Mouse (Mus musculus) stomach, embryonic 14.5 days (tissue): ENCODE results near the gene Rabep1. TPM values are rescaled to one million over a fixed set of nuclear protein-coding genes. Genes with fewer than 3 reads are reported as not detected.
"Not testable (repeated sequence)": the region's sequence is repeated elsewhere in the genome, so short reads cannot be mapped to it uniquely, and the experiment has no call there.

Source experiments
- ATAC-seq: fragments of 200-750 bp; cut with Nextera tagmentation; 2 replicates; pipeline ENCODE4 v1.8.0; 2017; ENCODE audit warnings: low read depth, moderate TSS enrichment; ENCODE audit not compliant: insufficient number of reproducible peaks, insufficient read depth, low FRiP score
- H3K27ac ChIP-seq: fragments of 300-500 bp; sonication (generic); 2 replicates; pipeline ENCODE4 v1.5.1; 2014; ENCODE audit warnings: mild to moderate bottlenecking, low read length, moderate library complexity, mixed read lengths
- H3K27me3 ChIP-seq: fragments of 300-500 bp; sonication (generic); 2 replicates; pipeline ENCODE4 v1.6.1; 2014; ENCODE audit warnings: low read length, control low read depth, mixed read lengths; ENCODE audit not compliant: control insufficient read depth, insufficient read depth
- H3K36me3 ChIP-seq: fragments of 300-500 bp; sonication (generic); 2 replicates; pipeline ENCODE4 v1.6.1; 2014; ENCODE audit warnings: mild to moderate bottlenecking, control low read depth, low read length, moderate library complexity, mixed read lengths; ENCODE audit not compliant: control insufficient read depth, insufficient read depth
- H3K4me1 ChIP-seq: fragments of 300-500 bp; sonication (generic); 2 replicates; pipeline ENCODE4 v1.6.1; 2014; ENCODE audit warnings: low read length, control low read depth, mixed read lengths; ENCODE audit not compliant: control insufficient read depth, insufficient read depth
- H3K4me2 ChIP-seq: fragments of 300-500 bp; sonication (generic); replicated peaks from 2 replicates; pipeline ENCODE4 v1.6.1; 2014; ENCODE audit warnings: low read depth, low read length, control low read depth
- H3K4me3 ChIP-seq: fragments of 300-500 bp; sonication (generic); 2 replicates; pipeline ENCODE4 v1.5.1; 2014; ENCODE audit warnings: low read depth, low read length, control low read depth
- H3K9ac ChIP-seq: fragments of 300-500 bp; sonication (generic); replicated peaks from 2 replicates; pipeline ENCODE4 v1.6.1; 2014; ENCODE audit warnings: low read depth, mild to moderate bottlenecking, control low read depth, low read length, moderate library complexity, mixed read lengths
- H3K9me3 ChIP-seq: fragments of 300-500 bp; sonication (generic); 2 replicates; pipeline ENCODE4 v1.6.1; 2016; ENCODE audit warnings: low read depth, low read length, control low read depth; ENCODE audit not compliant: control insufficient read depth
- WGBS: fragments of 180-500 bp; shearing (Covaris S2); extraction: QIAGEN DNeasy Blood & Tissue Kit; methylation state at CpG from one replicate; pipeline ENCODE4 v1.1.7; 2014; 5-methylcytosine and 5-hydroxymethylcytosine counted together
- polyA plus RNA-seq: library from polyadenylated mRNA; unstranded; fragments of >200 nt; fragmentation: Nextera tagmentation; extraction: Ambion mirVana; gene quantifications from 2 replicates; pipeline ENCODE4 v1.2.1, GENCODE M21; 2014

Rabep1 gene
- polyA plus RNA-seq, 1 experiment from 2014 or later, result 33.1 TPM

DNA sequence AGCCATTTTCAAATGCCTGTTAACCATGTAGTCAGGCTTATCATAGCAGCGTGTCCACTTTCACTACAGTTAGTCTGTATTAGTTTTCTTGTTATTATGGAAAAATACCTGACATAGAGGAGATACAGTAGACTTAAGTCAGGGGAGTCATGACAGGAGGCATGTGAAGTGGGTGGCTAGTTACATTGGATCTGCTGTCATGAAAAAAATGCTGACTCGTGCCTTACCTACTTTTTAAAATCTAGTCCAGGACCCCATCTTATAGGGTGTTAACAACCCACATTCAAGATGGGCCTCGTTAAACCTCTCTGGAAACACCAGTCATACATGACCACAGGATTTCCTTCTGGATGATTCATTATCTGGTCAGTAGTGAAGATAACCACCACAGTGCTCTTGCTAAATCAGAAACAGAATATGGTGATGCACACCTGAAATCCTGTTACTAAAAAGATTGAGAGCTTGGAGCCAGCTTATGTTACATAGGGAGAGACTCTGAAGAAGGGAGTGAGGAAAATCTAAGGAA lies 38.4 kb downstream of the Rabep1 start:
- peaks cover 10% of the 10 kb centered on the region for H3K36me3 ChIP-seq
- H3K4me2 ChIP-seq, result no peak overlapping the region
- H3K4me3 ChIP-seq, result no peak overlapping the region
- H3K27ac ChIP-seq, result no peak overlapping the region
- no peaks in the 10 kb centered on the region for H3K9me3 ChIP-seq
- 96% methylated on average over 3 of the region's 3 CpGs for WGBS
- no peaks in the 10 kb centered on the region for H3K4me1 ChIP-seq
- no peak for ATAC-seq
- H3K27me3 ChIP-seq, result no peaks in the 10 kb centered on the region
- no peak overlapping the region for H3K9ac ChIP-seq

DNA sequence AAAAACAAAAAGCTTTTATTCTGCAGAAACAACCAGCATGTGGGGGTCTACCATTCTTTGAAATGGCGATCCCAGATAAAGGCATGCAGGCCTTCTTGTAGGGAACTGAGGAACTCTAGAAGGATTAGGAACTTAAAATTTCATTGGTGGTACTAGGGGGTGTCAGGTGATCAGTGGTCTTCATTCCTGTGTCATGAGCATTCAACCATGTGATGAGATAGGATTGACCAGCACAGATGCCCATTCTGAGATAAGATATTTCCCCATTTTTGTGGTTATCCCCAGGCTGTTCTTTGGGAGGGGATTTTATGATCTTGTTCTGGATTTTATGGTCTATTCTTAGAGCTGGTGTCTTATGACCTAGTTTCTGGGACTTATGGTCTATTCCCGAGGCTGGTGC lies 46.1 kb downstream of the Rabep1 start:
- Histone ChIP-seq H3K9me3 (no peaks in the 10 kb centered on the region), H3K27me3 (no peaks in the 10 kb centered on the region), H3K4me2 (no peak overlapping the region), H3K9ac (no peak overlapping the region), H3K4me3 (no peak overlapping the region), H3K27ac (no peak overlapping the region), H3K36me3 (peaks cover 14% of the 10 kb centered on the region; the same call in 1 of the 2 replicates), H3K4me1 (no peaks in the 10 kb centered on the region)
- WGBS, result 98% methylated on average over 2 of the region's 2 CpGs
- ATAC-seq, result no peak

DNA sequence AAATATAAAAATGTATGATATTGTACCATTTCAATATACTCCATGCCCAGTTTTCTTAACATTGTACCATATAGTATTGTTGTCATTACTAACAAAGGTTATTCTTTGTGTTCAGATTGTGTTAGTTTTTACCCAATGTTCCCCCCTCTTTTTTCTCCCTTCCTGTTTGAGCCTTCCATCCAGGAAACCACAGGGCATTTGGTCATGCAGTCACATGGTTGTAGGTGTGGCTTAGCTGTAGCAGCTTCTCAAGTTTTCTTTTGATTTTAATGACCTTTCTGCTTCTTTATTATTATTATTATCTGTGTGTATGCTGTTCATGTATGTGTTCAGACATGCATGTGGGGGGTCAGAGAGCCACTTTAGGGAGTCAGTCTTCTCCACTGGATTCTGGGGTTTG lies 47.0 kb downstream of the Rabep1 start:
- no peak overlapping the region for H3K9ac ChIP-seq
- H3K27ac ChIP-seq, result no peak overlapping the region
- no peaks in the 10 kb centered on the region for H3K4me1 ChIP-seq
- no peaks in the 10 kb centered on the region for H3K9me3 ChIP-seq
- H3K36me3 ChIP-seq, result peaks cover 12% of the 10 kb centered on the region; the same call in 1 of the 2 replicates
- no peak for ATAC-seq
- no peaks in the 10 kb centered on the region for H3K27me3 ChIP-seq
- no peak overlapping the region for H3K4me2 ChIP-seq
- no peak overlapping the region for H3K4me3 ChIP-seq

DNA sequence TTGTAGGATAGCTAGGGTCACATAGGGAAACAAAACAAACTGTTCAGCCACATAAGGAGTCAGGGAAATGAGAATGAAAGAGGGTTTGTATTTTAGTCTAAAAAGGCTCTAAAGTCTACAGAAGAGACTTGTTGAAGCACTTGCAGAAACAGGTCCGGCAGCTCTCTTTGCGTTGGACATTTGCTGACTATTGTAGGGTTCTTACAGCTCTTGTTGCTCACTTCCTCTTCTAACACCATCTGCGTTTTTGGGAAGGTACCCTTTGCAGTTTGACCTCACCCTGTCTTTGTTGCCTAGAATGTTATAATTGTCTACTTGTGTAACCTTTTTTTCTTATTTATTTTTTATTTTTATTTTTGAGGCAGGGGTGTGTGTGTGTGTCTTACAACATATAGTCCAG lies 53.1 kb downstream of the Rabep1 start:
- Histone ChIP-seq H3K27ac (no peak overlapping the region), H3K9ac (no peak overlapping the region), H3K4me2 (no peak overlapping the region), H3K36me3 (peaks cover 15% of the 10 kb centered on the region; the same call in 1 of the 2 replicates), H3K9me3 (no peaks in the 10 kb centered on the region), H3K4me1 (no peaks in the 10 kb centered on the region), H3K4me3 (no peak overlapping the region), H3K27me3 (no peaks in the 10 kb centered on the region)
- 85% methylated on average over 3 of the region's 3 CpGs for WGBS
- ATAC-seq, result no peak

DNA sequence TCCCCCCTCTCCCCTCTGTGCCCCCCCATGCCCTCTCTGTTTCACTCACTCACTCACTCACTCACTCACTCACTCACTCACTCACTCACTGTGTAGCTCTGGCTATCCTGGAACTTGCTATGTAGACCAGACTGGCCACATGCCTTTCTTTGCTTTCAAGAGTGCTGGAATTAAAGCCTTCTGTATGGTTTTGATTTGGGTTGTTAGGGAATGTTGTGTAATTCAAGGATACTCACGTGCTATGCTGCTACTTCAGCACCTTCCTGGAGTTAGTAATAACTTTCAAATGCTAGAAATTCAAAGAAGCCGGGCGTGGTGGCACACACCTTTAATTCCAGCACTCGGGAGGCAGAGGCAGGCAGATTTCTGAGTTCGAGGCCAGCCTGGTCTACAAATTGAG lies 53.6 kb downstream of the Rabep1 start:
- not testable (repeated sequence) for H3K9ac ChIP-seq, H3K4me3 ChIP-seq, H3K4me2 ChIP-seq, H3K9me3 ChIP-seq, ATAC-seq, H3K4me1 ChIP-seq, H3K27me3 ChIP-seq, H3K27ac ChIP-seq
- 94% methylated on average over 5 of the region's 5 CpGs for WGBS
- peaks cover 15% of the 10 kb centered on the region; the same call in 1 of the 2 replicates for H3K36me3 ChIP-seq

DNA sequence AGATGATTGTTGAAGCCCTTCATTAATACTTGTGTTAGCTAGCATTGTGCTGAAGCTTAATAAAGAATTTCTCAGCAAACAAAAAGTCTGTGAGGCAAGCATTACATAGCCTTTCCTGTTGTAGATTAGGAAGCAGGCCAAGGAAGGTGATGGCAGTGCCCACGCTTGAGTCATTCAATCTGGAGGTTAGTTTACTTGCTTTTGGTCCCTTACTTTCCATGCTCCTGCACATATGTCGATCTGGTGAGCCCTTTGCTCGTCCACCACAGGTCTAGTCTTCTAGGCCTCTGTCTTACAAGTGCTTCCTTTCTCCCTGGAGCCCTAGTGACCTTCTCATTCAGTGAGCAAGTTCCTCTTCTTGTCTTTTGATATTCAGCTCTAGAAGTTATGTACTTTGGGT lies 62.1 kb downstream of the Rabep1 start:
- H3K36me3 ChIP-seq, result peaks cover 18% of the 10 kb centered on the region
- no peak overlapping the region for H3K4me2 ChIP-seq
- no peak overlapping the region for H3K4me3 ChIP-seq
- no peaks in the 10 kb centered on the region for H3K27me3 ChIP-seq
- no peak overlapping the region for H3K9ac ChIP-seq
- WGBS, result 89% methylated on average over 3 of the region's 3 CpGs
- H3K9me3 ChIP-seq, result no peaks in the 10 kb centered on the region
- no peak for ATAC-seq
- H3K4me1 ChIP-seq, result no peaks in the 10 kb centered on the region
- no peak overlapping the region for H3K27ac ChIP-seq

DNA sequence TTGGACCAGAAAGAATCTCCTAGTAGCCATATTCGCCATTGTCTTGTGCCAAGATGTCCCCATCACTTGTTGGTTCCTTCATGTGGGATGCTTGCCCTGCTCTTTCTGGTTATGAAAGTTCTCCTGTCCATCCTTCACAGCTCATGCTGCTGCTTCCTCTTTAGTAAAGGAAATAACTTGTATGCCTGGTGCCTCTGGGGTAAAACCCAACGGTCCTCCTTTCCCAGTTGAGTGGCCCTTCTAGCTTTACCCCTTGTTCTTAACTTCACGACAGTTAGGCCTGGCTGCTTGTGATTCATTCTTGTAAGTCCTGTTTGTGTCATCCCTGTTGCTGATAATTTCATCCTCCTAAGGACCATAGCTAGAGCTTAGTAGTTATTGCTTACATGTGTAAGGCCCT lies 66.7 kb downstream of the Rabep1 start:
- H3K36me3 ChIP-seq, result peaks cover 15% of the 10 kb centered on the region
- no peak for ATAC-seq
- no peaks in the 10 kb centered on the region for H3K27me3 ChIP-seq
- no peaks in the 10 kb centered on the region for H3K4me1 ChIP-seq
- no peak overlapping the region for H3K9ac ChIP-seq
- no peak overlapping the region for H3K4me2 ChIP-seq
- H3K27ac ChIP-seq, result no peak overlapping the region
- 94% methylated on average over 3 of the region's 3 CpGs for WGBS
- no peak overlapping the region for H3K4me3 ChIP-seq
- H3K9me3 ChIP-seq, result no peaks in the 10 kb centered on the region

DNA sequence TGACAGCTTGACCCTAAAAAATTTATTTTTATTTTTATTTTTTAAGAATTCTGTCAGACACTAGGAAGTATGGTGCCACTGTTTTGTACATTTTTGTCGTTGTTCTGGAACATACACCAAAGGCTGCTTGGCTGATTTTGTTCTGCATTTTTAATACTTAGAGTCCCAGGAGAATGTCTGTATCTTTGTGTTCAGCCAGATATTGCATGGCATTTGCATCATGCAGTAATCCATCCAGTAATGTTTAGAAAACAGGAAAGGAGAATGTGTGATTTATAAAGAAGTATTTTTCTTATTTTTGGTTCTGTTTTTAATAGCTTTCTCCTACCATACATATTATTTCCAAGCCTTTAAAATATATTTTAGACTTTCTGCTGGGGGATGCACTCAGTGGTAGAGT lies 67.3 kb downstream of the Rabep1 start:
- no peaks in the 10 kb centered on the region for H3K27me3 ChIP-seq
- H3K9ac ChIP-seq, result no peak overlapping the region
- no peak overlapping the region for H3K4me3 ChIP-seq
- H3K4me2 ChIP-seq, result no peak overlapping the region
- 94% methylated on average over 1 of the region's 1 CpGs for WGBS
- H3K27ac ChIP-seq, result no peak overlapping the region
- ATAC-seq, result no peak
- peaks cover 15% of the 10 kb centered on the region for H3K36me3 ChIP-seq
- no peaks in the 10 kb centered on the region for H3K4me1 ChIP-seq
- no peaks in the 10 kb centered on the region for H3K9me3 ChIP-seq

DNA sequence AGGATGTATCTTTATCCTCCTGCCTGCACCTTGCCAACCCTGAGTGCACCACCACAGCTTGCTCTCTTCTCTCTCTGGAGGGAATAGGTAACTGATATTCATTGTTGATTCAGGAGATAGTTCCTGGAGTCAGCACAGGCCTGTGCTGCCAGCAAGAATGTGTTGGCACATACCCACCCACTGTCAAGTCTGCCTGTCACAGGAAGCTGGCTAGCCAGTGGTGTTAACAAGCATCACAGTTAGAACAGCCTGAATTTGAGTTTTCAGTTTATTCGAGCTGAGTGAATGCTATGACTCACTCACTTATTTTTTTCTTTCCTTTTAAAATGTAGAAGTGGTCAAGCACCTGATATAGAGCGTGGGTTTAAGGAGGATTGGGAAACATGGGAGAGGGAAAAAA lies 73.3 kb downstream of the Rabep1 start:
- Histone ChIP-seq H3K4me3 (no peak overlapping the region), H3K27ac (no peak overlapping the region), H3K27me3 (no peaks in the 10 kb centered on the region), H3K4me2 (no peak overlapping the region), H3K36me3 (peaks cover 22% of the 10 kb centered on the region), H3K9ac (no peak overlapping the region), H3K4me1 (no peaks in the 10 kb centered on the region), H3K9me3 (no peaks in the 10 kb centered on the region)
- no peak for ATAC-seq
- WGBS, result 88% methylated on average over 2 of the region's 2 CpGs
